Mouse (Mus musculus) megakaryocyte, embryonic 14.5 days (primary cell): ENCODE results near the gene Gtf2i.

Experiments used
- FLI1 ChIP-seq: IDR thresholded peaks from 2 replicates; pipeline ENCODE4 v1.6.1; 2012; ENCODE audit warnings: low read length, inconsistent platforms, mixed read lengths
- GATA1 ChIP-seq: IDR thresholded peaks from 3 replicates; pipeline ENCODE4 v1.6.1; 2012; ENCODE audit warnings: mixed read lengths, low read length, inconsistent platforms, borderline replicate concordance

DNA sequence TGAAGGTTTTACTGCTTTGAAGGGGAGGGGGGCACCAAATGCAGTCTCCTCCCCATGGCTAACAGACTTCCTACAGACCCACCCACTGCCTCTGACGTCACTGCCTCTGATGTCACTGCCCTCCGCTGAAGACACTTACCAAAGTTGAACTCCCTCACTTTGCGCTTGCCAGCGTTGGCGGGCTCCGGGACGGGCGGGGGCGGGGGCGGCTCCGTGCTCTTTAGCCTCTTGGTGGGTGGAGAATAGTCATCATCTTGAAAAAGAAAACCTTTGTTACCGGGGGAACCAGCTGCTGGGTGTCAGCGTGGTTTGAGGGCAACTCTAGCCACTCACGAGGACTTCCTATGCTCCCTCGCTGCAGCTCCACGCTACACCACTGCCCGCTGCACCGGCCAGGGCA is 48.2 kb downstream of the Gtf2i start:
- TF ChIP-seq FLI1 (no peak), GATA1 (no peak)
